Mouse (Mus musculus): ENCODE measurements around the gene Dynlt1b.
"Not testable (repeated sequence)": the region's sequence is repeated elsewhere in the genome, so short reads cannot be mapped to it uniquely, and the experiment has no call there.

Gene Dynlt1b

GRCm38 (mm10) chr17:6465735-6466134, 35.8 kb downstream of the Dynlt1b start:
- not testable (repeated sequence) for DNase-seq (ENCODE audit: low spot score)

- not testable (repeated sequence) for DNase-seq (ENCODE audit: low spot score)
Measured at GRCm38 (mm10) chr17:6467638-6468461, 37.9 kb downstream of the Dynlt1b start.

GRCm38 (mm10) chr17:6470031-6470430, 40.1 kb downstream of the Dynlt1b start:
- DNase-seq (ENCODE audit: low spot score), result not testable (repeated sequence)

- not testable (repeated sequence) for DNase-seq (ENCODE audit: low spot score)
Measured at GRCm38 (mm10) chr17:6470671-6471070, 40.8 kb downstream of the Dynlt1b start.

DNA sequence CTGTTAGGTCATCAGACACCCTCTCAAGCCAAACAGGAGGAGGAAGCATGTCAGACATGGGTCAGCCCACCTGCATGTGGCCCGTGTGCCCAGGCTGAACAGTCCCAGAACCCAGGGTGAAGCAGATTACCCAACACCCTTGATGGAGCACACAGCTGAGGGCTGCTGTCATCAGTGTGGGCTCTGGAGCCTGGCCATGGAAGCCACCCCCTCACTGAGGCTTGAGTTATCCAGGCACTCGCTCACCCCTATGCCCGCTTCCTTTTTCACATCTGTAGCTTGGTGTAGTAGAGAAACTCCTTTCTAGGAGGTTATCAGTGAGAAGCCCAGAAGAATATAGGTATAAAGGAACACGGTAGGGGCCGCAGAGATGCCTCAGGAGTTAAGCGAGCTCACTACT, 45.4 kb downstream of the Dynlt1b start:
- DNase-seq (ENCODE audit: low spot score), result not testable (repeated sequence)

DNA sequence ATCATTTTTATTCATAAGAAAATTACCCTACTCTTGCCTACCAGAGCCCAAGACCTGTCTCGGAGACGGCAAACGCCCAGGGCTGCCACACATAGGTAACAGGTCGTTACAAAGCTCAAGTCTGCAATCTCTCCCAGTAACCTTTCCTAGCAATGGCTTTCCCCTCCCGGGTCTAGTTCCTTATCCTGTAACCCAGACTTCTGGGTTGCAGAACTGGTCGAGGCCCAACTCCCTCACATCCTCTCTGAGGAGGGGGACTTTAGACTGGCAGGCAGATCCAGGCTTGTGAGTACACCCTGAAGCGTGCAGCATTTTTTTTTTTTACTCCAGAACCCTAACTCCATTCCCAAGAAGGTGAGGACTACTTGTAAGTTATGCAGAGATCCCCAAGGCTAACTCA, 46.0 kb downstream of the Dynlt1b start:
- DNase-seq (ENCODE audit: low spot score), result not testable (repeated sequence)

- DNase-seq (ENCODE audit: low spot score), result not testable (repeated sequence)
Measured at GRCm38 (mm10) chr17:6476495-6476947, 46.6 kb downstream of the Dynlt1b start.

GRCm38 (mm10) chr17:6477026-6477425, 47.1 kb downstream of the Dynlt1b start:
- not testable (repeated sequence) for DNase-seq (ENCODE audit: low spot score)

- not testable (repeated sequence) for DNase-seq (ENCODE audit: low spot score)
Measured at GRCm38 (mm10) chr17:6480855-6481589, 51.1 kb downstream of the Dynlt1b start.

GRCm38 (mm10) chr17:6481590-6481963, 51.7 kb downstream of the Dynlt1b start:
- not testable (repeated sequence) for DNase-seq (ENCODE audit: low spot score)

GRCm38 (mm10) chr17:6482248-6482647, 52.3 kb downstream of the Dynlt1b start:
- not testable (repeated sequence) for DNase-seq (ENCODE audit: low spot score)

Data from left cerebral cortex, adult 11 months (tissue).